Mouse (Mus musculus): Measurements from ENCODE around the gene Emilin3. TPM values are rescaled to one million over a fixed set of nuclear protein-coding genes. Genes with fewer than 3 reads are reported as not detected.

Gene Emilin3
- total RNA-seq, 1 experiment from 2014 or later, result not detected

DNA sequence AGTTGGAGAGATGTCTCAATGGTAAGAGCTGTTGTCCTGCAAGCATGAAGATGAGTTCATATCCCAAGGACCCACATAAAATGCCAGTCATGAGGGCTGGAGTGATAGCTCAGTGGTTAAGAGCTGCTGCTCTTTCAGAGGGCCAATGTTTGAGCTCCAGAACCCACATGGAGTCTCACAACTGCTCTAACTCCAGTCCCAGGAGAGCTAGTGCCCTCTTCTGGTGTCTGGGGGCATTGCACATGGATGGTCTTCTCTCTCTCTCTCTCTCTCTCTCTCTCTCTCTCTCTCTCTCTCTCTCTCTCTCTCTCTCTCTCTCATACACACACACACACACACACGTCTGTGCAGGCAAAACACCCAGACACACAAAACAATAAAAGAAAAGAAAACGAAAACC lies 27.3 kb downstream of the Emilin3 start:
- ATAC-seq (replicated peaks in 1 of 2; ENCODE audit: insufficient read depth in 1 of 2, low FRiP score in 2 of 2, low TSS enrichment in 1 of 2, low read depth in 1 of 2, poor library complexity in 2 of 2, severe bottlenecking in 2 of 2), result peak in 1 of 2 experiments; percentile 28; a peak in 1 of 4 replicates

GRCm38 (mm10) chr2:160883912-160884311 lies 28.2 kb downstream of the Emilin3 start:
- no peak for ATAC-seq (replicated peaks in 1 of 2; ENCODE audit: insufficient read depth in 1 of 2, low FRiP score in 2 of 2, low TSS enrichment in 1 of 2, low read depth in 1 of 2, poor library complexity in 2 of 2, severe bottlenecking in 2 of 2)

GRCm38 (mm10) chr2:160882436-160882835 lies 29.7 kb downstream of the Emilin3 start:
- ATAC-seq (replicated peaks in 1 of 2; ENCODE audit: insufficient read depth in 1 of 2, low FRiP score in 2 of 2, low TSS enrichment in 1 of 2, low read depth in 1 of 2, poor library complexity in 2 of 2, severe bottlenecking in 2 of 2), result no peak

DNA sequence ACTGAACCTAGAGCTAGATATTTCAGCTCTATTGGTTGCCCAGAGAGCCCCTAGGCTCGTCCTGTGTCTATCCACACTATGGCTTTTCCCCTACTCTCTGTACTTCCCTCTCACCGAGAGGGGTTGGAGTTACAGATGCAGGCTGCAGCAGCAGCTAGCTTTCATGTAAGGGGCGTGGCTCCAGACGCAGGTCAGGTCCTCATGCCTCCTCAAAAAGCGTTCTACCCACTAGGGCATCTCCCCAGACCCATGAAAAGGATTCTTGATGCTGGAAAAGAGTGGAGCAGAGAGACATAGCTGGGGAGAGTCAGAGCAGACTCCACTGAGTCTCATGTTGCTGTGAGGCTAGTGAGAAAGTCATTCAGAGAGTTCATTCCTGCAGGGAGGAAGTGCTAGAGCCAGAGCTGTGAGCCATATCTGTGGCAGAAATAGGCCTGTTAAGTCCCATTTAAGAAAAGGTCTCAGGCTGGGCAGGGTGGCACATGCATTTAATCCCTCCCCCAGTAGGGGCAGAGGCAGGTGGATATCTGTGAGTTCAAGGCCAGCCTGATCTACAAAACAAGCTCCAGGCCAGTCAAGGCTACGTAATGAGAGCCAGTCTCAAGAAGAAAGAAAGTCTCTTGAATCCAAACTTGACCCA lies 30.5 kb downstream of the Emilin3 start:
- no peak for ATAC-seq (replicated peaks in 1 of 2; ENCODE audit: insufficient read depth in 1 of 2, low FRiP score in 2 of 2, low TSS enrichment in 1 of 2, low read depth in 1 of 2, poor library complexity in 2 of 2, severe bottlenecking in 2 of 2)

DNA sequence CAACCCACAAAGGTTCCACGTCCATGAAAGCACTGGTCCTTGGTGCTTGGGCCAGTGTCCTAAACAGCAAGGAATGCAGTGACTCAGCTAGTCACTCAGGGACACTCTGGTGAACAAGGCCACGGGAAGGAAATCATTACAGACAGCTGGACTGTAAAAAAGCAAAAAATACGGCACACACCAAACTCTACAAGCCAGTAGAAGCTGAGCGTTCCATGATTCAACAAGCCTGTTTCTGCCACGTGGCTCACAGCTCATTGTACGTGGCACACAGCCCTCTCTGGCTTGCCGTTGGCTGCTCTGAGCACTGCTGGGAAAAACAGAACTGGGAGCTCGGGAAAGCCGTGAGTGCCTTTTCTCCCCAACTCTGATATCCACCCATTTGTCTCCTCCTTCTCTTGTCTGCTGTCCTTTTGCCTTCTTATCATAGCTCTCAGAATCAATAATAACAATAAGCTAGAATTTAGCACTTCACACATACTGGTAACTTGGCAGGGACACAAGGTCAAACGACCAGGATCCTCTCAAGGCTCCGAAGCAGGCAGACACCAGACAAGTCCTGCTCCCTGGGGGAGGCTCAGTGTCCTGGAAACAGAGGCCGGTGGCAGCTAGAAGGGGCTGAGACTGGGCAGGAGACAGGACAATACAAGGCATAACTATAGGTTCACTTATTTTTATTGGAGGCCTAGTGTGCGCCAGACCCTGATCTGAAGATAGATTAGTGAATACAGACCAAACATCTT lies 31.5 kb downstream of the Emilin3 start, which contains the start of gene Lpin3:
Gene Lpin3 (plus strand): TSS at position 218 of the 743 bp plus-strand sequence.
- no peak for ATAC-seq (replicated peaks in 1 of 2; ENCODE audit: insufficient read depth in 1 of 2, low FRiP score in 2 of 2, low TSS enrichment in 1 of 2, low read depth in 1 of 2, poor library complexity in 2 of 2, severe bottlenecking in 2 of 2)

DNA sequence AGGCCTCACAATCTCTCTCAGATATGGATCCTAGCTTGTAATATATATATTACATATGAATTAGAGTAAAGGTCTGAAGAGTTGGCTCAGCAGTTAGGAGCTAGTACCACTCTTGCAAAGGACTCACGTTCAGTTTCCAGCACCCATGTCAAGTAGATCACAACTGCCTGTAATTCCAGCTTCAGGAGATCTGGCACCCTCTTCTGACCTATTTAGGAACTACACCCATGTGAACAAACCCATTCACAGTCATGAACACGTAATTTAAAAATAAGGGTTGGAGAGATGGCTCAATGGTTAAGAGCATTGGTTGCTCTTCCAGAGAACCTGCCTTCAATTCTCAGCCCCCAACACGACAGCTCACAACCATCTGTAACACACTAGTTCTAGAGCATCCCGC lies 36.0 kb downstream of the Emilin3 start:
- no peak for ATAC-seq (replicated peaks in 1 of 2; ENCODE audit: insufficient read depth in 1 of 2, low FRiP score in 2 of 2, low TSS enrichment in 1 of 2, low read depth in 1 of 2, poor library complexity in 2 of 2, severe bottlenecking in 2 of 2)

GRCm38 (mm10) chr2:160874231-160874877 lies 37.8 kb downstream of the Emilin3 start:
- ATAC-seq (replicated peaks in 1 of 2; ENCODE audit: insufficient read depth in 1 of 2, low FRiP score in 2 of 2, low TSS enrichment in 1 of 2, low read depth in 1 of 2, poor library complexity in 2 of 2, severe bottlenecking in 2 of 2), result no peak

DNA sequence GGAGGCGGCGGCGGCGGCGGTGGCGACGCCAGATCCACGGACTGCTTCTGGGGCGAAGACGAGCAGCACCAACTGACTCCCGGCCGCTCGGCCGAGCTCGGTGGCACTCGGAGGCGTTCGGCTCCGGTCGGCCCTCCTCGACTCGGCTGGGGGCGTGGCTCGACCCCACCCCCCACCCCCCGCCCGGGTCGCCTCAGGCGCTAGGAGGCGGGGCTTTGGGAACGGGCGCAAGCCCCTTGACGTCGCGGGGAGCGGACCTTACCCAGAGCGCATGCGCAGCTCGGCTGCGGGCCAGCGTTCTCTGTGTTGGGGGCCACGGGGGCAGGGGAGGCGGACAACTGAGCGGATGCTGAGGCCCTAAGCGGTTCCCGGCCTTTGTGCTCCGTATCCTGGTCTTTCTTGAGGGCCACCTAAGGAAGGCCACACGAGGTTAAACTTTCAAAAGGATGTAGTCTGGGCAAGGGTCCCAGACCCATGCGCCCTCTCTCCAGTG lies 39.2 kb downstream of the Emilin3 start, which contains the start of gene Zhx3:
Gene Zhx3 (minus strand): TSS at position 109 of the 493 bp plus-strand sequence.
- peak; percentile 85 to 91 for ATAC-seq (replicated peaks in 1 of 2; ENCODE audit: insufficient read depth in 1 of 2, low FRiP score in 2 of 2, low TSS enrichment in 1 of 2, low read depth in 1 of 2, poor library complexity in 2 of 2, severe bottlenecking in 2 of 2)

DNA sequence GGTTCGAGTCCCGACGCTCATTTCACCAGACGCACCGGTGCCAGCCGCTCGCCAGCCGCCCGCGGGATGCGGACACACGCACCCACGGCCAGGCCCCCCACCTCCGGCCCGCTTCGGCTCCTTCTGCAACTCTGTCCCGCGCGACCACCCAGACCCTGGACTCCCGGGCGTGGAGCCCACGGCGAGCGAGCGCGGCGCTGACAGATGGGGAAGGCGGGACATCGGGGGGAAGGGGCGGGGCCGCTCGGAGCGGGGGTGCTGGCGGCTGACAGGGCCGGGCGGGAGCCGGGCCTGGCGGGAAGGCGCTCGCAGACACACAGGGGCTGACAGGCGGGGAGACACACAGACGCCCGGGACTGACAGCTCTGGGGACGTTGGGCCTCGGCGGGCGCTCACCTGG lies 39.7 kb downstream of the Emilin3 start:
- peak; percentile 47 to 54; a peak in 3 of 4 replicates for ATAC-seq (replicated peaks in 1 of 2; ENCODE audit: insufficient read depth in 1 of 2, low FRiP score in 2 of 2, low TSS enrichment in 1 of 2, low read depth in 1 of 2, poor library complexity in 2 of 2, severe bottlenecking in 2 of 2)

DNA sequence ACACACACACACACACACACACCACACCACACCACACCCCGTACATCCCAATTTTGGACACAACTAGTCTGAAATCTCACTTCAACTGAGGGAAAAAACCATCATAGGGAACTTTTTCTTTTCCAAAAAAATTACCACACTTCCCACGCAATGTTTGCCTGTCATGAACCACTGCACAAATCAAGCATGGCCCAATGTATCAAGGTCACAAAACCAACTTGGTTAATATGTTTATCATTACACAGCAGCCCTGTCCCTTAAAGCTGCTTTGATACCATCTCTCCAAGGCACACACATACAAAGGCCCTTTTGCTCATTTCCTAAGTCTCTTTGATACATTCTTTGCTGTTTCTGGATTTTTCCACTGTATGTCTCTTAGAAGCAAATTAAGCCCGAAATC lies 40.8 kb downstream of the Emilin3 start:
- ATAC-seq (replicated peaks in 1 of 2; ENCODE audit: insufficient read depth in 1 of 2, low FRiP score in 2 of 2, low TSS enrichment in 1 of 2, low read depth in 1 of 2, poor library complexity in 2 of 2, severe bottlenecking in 2 of 2), result no peak

DNA sequence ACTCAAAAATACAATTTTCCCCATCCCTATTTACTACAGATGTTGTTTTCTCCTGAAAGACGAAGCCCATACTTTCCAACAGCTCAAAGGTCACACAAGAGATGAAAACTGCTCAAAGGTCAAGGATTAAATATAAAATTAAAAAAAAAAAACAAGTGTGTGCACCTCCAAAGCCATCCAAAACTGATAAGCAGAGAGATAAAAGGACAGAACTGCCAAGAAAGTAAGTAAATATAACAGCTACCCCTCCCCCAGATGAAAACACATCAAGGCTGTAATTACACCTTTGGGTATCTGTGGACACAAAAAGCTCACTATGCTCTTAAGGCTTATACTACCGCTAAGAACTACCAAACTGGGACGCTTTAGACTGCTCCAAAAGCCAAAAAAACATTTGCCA lies 42.7 kb downstream of the Emilin3 start:
- no peak for ATAC-seq (replicated peaks in 1 of 2; ENCODE audit: insufficient read depth in 1 of 2, low FRiP score in 2 of 2, low TSS enrichment in 1 of 2, low read depth in 1 of 2, poor library complexity in 2 of 2, severe bottlenecking in 2 of 2)

DNA sequence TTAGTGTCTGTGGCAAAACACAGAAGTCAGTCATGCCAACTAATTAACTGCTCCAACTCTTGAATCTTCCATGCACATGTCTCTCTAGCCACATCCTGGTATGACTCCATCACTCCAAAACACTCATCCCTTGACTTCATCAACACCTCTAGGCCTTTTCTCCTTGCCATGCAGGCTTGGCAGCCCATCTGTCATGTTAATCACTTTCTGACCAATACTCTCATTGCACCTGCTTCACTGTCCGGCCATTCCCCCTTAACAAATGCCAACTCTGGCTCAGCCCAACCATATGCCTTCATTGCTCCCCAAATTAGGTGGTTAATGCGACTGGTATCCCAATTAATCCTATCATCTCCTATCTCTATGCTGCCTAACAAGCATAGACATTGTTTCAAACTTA lies 46.9 kb downstream of the Emilin3 start:
- no peak for ATAC-seq (replicated peaks in 1 of 2; ENCODE audit: insufficient read depth in 1 of 2, low FRiP score in 2 of 2, low TSS enrichment in 1 of 2, low read depth in 1 of 2, poor library complexity in 2 of 2, severe bottlenecking in 2 of 2)

DNA sequence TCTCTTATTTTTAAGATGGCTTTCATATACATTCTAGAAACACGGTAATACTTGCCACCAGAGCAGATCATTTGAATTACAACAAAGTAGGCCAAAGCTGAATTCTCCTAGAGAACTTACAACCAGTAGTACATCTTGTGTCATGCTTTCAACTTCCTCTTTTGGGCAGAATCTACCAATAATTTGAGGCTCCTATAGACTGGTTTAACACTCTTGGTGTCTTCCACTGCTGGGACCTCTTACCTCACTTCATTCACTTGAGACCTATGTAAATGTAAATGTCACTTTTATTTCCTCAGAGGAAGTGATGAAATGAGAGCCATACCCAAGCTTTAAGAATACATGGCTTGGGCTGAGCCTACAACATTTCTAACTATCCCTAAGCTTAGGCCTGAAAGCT lies 48.0 kb downstream of the Emilin3 start:
- ATAC-seq (replicated peaks in 1 of 2; ENCODE audit: insufficient read depth in 1 of 2, low FRiP score in 2 of 2, low TSS enrichment in 1 of 2, low read depth in 1 of 2, poor library complexity in 2 of 2, severe bottlenecking in 2 of 2), result peak in 1 of 2 experiments; percentile 53; a peak in 1 of 4 replicates

- peak; percentile 98 for ATAC-seq (replicated peaks in 1 of 2; ENCODE audit: insufficient read depth in 1 of 2, low FRiP score in 2 of 2, low TSS enrichment in 1 of 2, low read depth in 1 of 2, poor library complexity in 2 of 2, severe bottlenecking in 2 of 2)
Observed at GRCm38 (mm10) chr2:160860363-160860762, 51.8 kb downstream of the Emilin3 start.

Other genes starting within 250 kb of the Emilin3 start
- 68.4 and 90.4 TPM in 2 replicates for gene Plcg1, start 181.0 kb downstream of the Emilin3 start, total RNA-seq (2017)
- gene Zhx3, start 39.3 kb downstream of the Emilin3 start, total RNA-seq (2017), result 5.3 and 6.8 TPM in 2 replicates
- not detected in 2 replicates for gene Lpin3, start 31.7 kb downstream of the Emilin3 start, total RNA-seq (2017)
- 69.0 and 86.4 TPM in 2 replicates for gene Chd6, start 196.7 kb upstream of the Emilin3 start, total RNA-seq (2017)